Mouse (Mus musculus): Measurements from ENCODE around the gene Siglece. TPM values are rescaled to one million over a fixed set of nuclear protein-coding genes. Genes with fewer than 3 reads are reported as not detected.

The Siglece gene
- polyA plus RNA-seq, 1 experiment: 1.6 TPM

DNA sequence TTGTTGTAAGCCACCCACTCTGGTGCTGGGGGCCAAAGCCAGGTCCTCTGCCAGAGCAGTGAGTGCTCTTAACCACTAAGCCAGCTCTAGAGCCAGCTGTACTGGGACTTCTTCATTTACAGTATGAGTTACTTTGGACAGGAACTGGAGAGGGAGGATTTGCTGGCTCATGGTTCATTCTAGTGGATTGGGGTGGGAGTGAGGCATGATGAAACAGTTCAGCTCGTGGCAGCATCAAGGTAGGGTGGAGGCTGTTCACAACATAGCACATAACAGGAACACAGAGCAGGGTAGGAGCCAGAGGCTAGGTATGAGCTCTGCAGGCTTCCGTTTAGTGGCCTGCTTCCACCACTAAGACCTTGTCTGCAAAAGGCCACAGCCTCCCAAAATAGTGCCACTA lies 23.8 kb downstream of the Siglece start:
- TF ChIP-seq CTCF (IDR thresholded peaks at IDR 0.05; ENCODE audit: extremely low read depth, insufficient read depth, low read length): no peak
- no peak for TF ChIP-seq POLR2A (IDR thresholded peaks at IDR 0.05; ENCODE audit: extremely low read depth, insufficient read depth, low read length)
- Histone ChIP-seq H3K27ac (ENCODE audit: insufficient read depth, low read length) (no peak overlapping the region), H3K4me3 (ENCODE audit: insufficient read depth, low read length) (no peak overlapping the region), H3K4me1 (ENCODE audit: control insufficient read depth, insufficient read depth, low read length) (no peaks in the 10 kb centered on the region)

DNA sequence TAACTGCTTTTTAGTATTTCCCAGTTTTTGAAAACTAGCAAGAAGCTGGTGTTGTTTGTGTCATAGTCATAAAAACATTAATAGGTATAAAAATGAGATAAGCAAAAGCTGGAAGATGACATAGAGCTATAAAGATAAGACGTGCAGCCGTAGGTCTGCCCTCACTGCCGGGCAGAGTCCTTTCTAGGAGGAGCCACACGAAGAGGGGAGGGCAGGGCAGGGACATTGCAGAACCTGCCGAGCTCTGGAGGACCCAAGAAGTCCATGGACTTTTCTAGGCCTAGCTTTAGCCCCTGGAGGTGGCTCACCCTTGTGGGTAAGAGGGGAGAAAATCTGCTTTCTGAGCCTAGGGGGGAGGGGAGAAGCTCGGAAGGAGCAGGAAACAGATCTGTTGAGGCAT lies 25.5 kb downstream of the Siglece start, which contains the start of gene Ceacam18:
TSS of gene Ceacam18 (plus strand) at position 208 of the 400 bp plus-strand sequence.
- no peaks in the 10 kb centered on the region for H3K4me1 ChIP-seq (ENCODE audit: control insufficient read depth, insufficient read depth, low read length)
- TF ChIP-seq POLR2A (IDR thresholded peaks at IDR 0.05; ENCODE audit: extremely low read depth, insufficient read depth, low read length) (no peak), CTCF (IDR thresholded peaks at IDR 0.05; ENCODE audit: extremely low read depth, insufficient read depth, low read length) (no peak)
- H3K4me3 ChIP-seq (ENCODE audit: insufficient read depth, low read length): no peak within 1 kb of the TSS
- H3K27ac ChIP-seq (ENCODE audit: insufficient read depth, low read length): no peak within 1 kb of the TSS

DNA sequence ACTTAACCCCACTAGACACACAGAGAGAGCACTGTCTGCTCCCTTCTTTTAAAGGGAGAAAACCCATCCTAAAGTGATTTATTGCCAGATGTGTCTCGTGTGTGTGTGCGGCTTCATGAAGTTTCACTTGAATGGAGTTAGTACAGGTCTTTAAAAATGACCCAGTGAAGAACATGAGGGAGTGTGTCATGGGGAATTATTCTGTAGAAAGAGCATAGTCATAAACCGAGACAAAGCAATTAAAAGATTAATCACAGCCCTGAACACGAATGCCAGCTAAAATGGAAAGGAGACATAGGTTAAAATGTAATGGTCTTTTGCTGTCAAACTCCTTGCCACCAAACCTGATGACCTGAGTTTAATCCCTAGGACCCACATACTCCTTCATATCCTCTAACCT lies 26.0 kb downstream of the Siglece start:
- TF ChIP-seq POLR2A (IDR thresholded peaks at IDR 0.05; ENCODE audit: extremely low read depth, insufficient read depth, low read length): no peak
- no peak for TF ChIP-seq CTCF (IDR thresholded peaks at IDR 0.05; ENCODE audit: extremely low read depth, insufficient read depth, low read length)
- no peak overlapping the region for H3K4me3 ChIP-seq (ENCODE audit: insufficient read depth, low read length)
- H3K27ac ChIP-seq (ENCODE audit: insufficient read depth, low read length): no peak overlapping the region
- no peaks in the 10 kb centered on the region for H3K4me1 ChIP-seq (ENCODE audit: control insufficient read depth, insufficient read depth, low read length)

DNA sequence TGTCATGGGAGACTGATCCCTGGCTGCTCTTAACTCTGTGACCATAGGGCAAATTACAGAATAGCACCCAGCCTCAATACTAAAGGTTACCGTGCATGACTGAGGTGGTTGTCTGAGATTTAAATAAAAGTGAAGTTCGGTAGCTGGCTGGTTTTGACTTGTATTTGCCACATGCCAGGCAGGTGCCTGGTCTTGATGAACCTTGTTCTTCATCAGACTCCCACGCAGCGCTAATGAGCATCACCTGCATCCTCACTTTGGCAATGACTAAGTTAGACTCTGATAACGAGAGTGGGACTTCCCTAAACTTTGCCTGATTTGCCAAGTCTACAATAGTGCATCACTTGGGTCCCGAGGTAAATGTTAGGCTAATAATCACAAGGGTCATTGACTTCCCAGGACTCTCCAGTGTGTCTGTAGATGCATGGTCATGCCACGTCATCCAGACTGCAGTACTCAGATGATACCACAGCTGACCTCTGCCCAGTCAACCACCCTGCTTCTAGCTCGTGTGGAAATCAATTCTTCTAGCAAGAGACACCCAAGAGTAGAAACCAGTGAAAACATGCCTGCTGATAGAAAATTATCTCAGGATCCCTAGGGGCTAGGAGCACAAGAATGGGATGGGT lies 34.1 kb downstream of the Siglece start:
- Histone ChIP-seq H3K4me1 (ENCODE audit: control insufficient read depth, insufficient read depth, low read length) (no peaks in the 10 kb centered on the region), H3K27ac (ENCODE audit: insufficient read depth, low read length) (no peak overlapping the region), H3K4me3 (ENCODE audit: insufficient read depth, low read length) (no peak overlapping the region)
- TF ChIP-seq POLR2A (IDR thresholded peaks at IDR 0.05; ENCODE audit: extremely low read depth, insufficient read depth, low read length) (no peak), CTCF (IDR thresholded peaks at IDR 0.05; ENCODE audit: extremely low read depth, insufficient read depth, low read length) (no peak)

DNA sequence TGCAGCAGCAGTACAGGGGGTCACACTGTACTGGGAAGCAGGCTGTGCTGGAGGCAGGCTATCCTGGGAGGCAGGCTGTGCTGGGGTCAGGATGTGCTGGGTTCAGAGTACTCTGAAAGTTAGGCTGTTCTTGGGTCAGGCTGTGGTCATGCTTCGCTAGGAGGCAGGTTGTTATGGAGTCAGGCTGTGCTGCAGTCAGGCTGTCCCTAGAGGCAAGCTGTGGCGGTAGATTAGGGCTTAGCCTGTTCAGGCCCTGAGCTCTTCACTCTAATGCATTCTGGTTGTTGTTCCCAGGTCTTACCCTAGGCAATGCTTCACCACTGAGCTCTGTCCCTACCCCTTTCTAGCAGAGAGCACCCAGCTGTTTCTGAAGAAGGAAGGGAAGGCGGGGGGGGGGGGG lies 34.9 kb downstream of the Siglece start:
- TF ChIP-seq POLR2A (IDR thresholded peaks at IDR 0.05; ENCODE audit: extremely low read depth, insufficient read depth, low read length): no peak
- TF ChIP-seq CTCF (IDR thresholded peaks at IDR 0.05; ENCODE audit: extremely low read depth, insufficient read depth, low read length): no peak
- no peaks in the 10 kb centered on the region for H3K4me1 ChIP-seq (ENCODE audit: control insufficient read depth, insufficient read depth, low read length)
- no peak overlapping the region for H3K27ac ChIP-seq (ENCODE audit: insufficient read depth, low read length)
- H3K4me3 ChIP-seq (ENCODE audit: insufficient read depth, low read length): no peak overlapping the region

DNA sequence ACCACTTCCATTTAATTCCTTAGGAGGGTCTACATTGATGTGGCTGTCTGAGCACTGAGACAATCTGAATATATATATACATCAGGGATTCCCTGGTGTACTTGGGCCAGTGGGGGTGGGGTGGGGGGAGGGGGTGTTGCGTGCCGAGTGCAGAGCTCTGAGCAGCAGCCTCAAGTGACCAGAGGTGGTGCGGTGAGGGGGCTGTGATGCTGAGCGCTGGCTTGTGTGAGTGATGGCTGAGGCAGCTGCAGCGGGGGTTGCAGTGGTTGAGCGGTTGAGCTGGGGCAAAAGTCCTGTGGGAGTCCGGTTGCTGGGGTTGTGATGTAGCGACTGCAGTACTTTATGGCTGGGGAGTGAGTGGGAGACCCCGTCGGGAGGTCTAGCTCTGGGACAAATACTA lies 36.1 kb downstream of the Siglece start:
- TF ChIP-seq POLR2A (IDR thresholded peaks at IDR 0.05; ENCODE audit: extremely low read depth, insufficient read depth, low read length) (no peak), CTCF (IDR thresholded peaks at IDR 0.05; ENCODE audit: extremely low read depth, insufficient read depth, low read length) (no peak)
- Histone ChIP-seq H3K4me1 (ENCODE audit: control insufficient read depth, insufficient read depth, low read length) (no peaks in the 10 kb centered on the region), H3K4me3 (ENCODE audit: insufficient read depth, low read length) (no peak overlapping the region), H3K27ac (ENCODE audit: insufficient read depth, low read length) (no peak overlapping the region)

DNA sequence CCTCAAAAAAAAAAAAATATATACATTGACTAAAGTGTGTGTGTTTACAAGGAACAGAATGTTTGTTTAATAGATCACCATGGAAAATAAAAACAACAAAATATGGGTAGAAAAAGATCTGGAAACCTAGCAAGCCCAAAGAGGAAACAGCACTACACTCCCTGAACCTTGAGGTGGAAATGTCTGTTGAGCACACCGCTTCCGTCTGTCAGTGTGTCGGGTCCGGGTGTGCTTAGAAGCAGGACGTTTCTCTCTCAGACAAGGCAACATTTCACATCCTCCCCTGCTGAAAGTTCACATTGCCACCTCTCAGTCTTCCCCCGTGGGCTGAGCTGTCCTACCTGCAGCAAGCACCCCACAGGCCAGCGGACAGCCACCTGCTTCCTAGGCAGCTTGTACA lies 37.0 kb downstream of the Siglece start:
- H3K27ac ChIP-seq (ENCODE audit: insufficient read depth, low read length): no peak overlapping the region
- H3K4me1 ChIP-seq (ENCODE audit: control insufficient read depth, insufficient read depth, low read length): no peaks in the 10 kb centered on the region
- no peak overlapping the region for H3K4me3 ChIP-seq (ENCODE audit: insufficient read depth, low read length)
- TF ChIP-seq POLR2A (IDR thresholded peaks at IDR 0.05; ENCODE audit: extremely low read depth, insufficient read depth, low read length) (no peak), CTCF (IDR thresholded peaks at IDR 0.05; ENCODE audit: extremely low read depth, insufficient read depth, low read length) (no peak)

DNA sequence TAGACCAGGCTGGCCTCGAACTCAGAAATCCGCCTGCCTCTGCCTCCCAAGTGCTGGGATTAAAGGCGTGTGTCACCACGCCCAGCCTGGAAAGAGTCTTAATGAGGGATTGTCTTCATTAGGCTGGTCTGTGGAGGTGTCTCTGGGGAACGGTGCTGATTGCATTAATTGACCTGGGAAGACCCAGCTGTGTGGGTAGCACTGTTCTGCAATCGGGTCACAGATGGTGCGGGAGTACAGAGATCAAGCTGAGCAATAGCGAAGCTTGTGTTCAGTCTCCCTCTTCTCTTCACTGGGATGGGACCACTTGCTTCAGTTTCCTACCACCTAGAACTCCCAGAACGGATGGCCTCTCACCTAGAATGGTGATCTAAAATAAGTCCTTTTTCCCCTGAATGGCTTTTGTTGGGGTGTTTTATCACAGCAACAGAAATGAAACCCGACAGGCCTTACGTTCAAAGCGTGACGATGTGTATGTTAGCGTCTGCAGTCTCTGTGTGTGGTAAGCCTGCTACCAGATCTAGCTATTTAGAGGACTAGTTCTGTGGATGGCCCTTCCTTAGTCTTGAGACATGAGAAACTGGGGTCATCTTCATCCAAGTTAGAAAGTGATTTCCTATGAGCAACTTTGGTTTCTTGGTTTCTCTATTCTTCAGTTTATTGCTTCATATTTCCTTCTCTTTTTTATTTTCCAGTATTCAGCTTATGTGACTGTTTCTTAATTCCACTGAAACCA lies 46.0 kb downstream of the Siglece start:
- H3K4me3 ChIP-seq (ENCODE audit: insufficient read depth, low read length): no peak overlapping the region
- TF ChIP-seq CTCF (IDR thresholded peaks at IDR 0.05; ENCODE audit: extremely low read depth, insufficient read depth, low read length): no peak
- TF ChIP-seq POLR2A (IDR thresholded peaks at IDR 0.05; ENCODE audit: extremely low read depth, insufficient read depth, low read length): no peak
- no peaks in the 10 kb centered on the region for H3K4me1 ChIP-seq (ENCODE audit: control insufficient read depth, insufficient read depth, low read length)
- H3K27ac ChIP-seq (ENCODE audit: insufficient read depth, low read length): no peak overlapping the region

DNA sequence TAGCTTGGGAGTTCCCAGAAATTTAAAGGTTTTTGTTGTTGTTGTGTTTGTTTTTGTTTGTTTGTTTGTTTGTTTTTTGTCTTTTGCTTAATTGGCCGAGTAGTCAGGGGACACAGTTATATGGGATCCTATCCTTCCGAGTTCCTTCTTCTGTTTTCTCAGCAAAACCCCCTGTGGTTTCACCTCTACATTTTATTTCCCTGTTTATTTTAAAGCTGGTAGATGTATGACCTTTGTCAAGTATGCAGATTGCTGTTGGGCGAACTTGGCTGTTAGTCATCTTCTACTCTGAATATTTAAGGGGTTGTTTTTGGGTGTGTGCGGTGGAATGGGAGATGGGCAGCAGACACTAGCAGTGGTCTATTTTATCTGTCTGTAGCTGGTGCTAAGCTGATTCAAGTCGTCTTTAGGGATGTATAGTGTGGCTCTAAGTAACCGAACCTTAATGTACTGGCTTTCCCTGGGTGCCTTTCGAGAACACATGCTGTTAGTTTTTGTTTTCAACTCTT lies 51.6 kb downstream of the Siglece start:
- Histone ChIP-seq H3K27ac (ENCODE audit: insufficient read depth, low read length) (no peak overlapping the region), H3K4me3 (ENCODE audit: insufficient read depth, low read length) (no peak overlapping the region), H3K4me1 (ENCODE audit: control insufficient read depth, insufficient read depth, low read length) (no peaks in the 10 kb centered on the region)
- TF ChIP-seq CTCF (IDR thresholded peaks at IDR 0.05; ENCODE audit: extremely low read depth, insufficient read depth, low read length) (no peak), POLR2A (IDR thresholded peaks at IDR 0.05; ENCODE audit: extremely low read depth, insufficient read depth, low read length) (no peak)

All from cortical plate, adult 2 months (tissue).